Mouse (Mus musculus) hematopoietic stem cell, adult 5-6 weeks (primary cell): ENCODE measurements at regions not wholly inside any gene's neighbourhood (a gene's known extent, or its start where the extent isn't known, plus 50 kb on each side); places are given as distances from the start of the nearest gene placed in this dataset.
A peak's percentile ranks its signal among the peaks of the same experiment; 100 is the strongest.
"Not testable (repeated sequence)": the region's sequence is repeated elsewhere in the genome, so short reads cannot be mapped to it uniquely, and the experiment has no call there.

Experiments
- ATAC-seq, 2 experiments: fragments of 125-278 bp in 1 of 2; replicated peaks in 1 of 2; 2 replicates each; pipeline ENCODE4 v1.8.0; 2016 to 2017; ENCODE audit warnings: inconsistent platforms in 2 of 2, mild to moderate bottlenecking in 2 of 2, moderate number of reproducible peaks in 2 of 2, low read depth in 1 of 2, moderate TSS enrichment in 1 of 2; ENCODE audit not compliant: low FRiP score in 2 of 2, poor library complexity in 2 of 2, severe bottlenecking in 2 of 2, insufficient read depth in 1 of 2, low TSS enrichment in 1 of 2

DNA sequence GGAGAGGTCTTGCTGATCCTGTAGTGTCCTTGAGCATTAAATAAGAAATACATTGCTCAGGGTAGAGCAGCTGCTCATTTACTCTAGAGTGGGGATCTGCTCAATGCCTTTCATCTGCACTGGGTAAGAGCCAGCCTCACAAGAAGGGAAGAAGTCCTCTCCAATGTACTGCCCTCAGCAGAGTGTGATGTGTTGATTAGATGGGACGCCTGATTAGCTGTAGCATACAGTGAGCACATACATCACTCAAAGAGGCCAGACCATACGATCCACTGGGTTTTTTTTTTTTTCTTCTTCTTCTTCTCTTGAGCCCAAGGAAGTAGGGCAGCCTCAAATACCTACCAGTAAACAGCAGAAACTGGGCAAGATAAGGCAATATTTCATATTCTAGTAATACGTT lies 140.7 kb downstream of the Ube2e3 start:
- ATAC-seq = no peak

- ATAC-seq = no peak
Observed at GRCm38 (mm10) chr2:79009791-79010190, 141.9 kb downstream of the Ube2e3 start.

DNA sequence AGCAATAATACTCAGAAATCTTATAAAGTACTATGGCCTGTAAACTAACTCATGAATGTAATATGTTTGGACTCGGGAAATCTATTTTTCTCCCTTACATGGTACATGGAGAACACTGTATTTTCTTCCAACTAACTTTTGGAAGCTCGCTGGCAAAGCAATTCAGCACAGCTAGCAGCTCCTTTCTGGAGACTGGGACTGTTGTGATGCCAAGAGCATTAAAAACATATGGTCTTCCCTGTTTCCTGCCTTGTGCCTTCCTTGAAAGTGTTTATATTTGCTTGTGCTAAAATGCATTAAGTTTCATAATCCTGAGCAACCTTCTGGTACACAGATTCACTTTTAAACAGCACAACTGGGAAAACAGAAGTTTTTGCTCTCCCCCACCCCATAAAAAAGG lies 142.3 kb downstream of the Ube2e3 start:
- no peak for ATAC-seq

DNA sequence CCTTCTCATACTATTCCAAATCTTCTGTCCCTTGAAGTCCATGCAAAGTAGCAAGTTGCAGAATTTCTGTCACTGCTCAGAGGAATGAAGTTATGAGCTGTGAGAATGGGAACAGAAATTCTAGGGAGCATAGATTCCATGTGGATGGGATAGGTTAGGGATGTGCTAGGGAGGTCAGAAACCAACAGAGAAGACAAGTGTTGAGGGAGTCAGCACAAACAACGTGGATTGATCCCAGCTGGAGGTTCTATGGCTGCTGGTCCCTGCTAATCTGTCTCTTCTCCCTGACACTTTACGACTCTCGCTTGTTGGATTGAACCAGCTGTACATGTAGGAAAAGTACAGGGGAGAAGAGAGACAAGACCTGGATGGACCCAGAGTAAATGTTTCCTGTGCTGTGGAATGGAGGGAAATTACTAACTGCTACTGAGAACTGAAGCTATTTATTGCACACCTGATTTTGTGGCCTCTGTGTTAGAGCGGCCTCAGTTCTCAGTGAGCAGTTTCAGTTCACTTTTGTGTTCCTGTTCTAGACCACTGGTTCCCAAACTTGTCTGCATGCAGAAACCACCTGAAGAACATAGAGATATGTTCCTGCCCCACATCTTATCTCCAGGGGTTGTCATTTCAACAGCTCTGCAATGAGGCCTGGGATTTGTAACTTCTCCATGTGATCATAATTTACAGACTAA lies 151.0 kb downstream of the Ube2e3 start:
- no peak for ATAC-seq

- ATAC-seq = no peak
Observed at GRCm38 (mm10) chr2:79022954-79023353, 155.0 kb downstream of the Ube2e3 start.

DNA sequence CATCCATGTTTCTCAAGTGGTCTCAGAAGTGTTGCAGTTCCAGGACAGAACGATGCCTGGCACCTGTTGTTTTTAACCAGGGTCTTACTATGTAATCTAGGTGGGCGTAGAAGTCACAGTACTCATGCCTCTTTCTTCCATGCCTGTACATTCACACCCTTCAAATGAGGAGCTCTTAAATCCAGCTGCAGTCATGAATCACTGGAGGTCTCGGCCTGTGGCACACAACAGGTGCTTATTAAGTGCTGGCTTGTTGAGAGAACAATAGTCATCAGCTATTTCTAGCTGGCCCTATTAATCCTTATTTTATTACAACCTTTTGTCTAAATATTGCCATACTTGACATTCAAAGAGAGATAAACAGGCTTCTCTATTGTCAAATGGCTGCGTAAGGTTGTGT lies 157.8 kb downstream of the Ube2e3 start:
- ATAC-seq = no peak

DNA sequence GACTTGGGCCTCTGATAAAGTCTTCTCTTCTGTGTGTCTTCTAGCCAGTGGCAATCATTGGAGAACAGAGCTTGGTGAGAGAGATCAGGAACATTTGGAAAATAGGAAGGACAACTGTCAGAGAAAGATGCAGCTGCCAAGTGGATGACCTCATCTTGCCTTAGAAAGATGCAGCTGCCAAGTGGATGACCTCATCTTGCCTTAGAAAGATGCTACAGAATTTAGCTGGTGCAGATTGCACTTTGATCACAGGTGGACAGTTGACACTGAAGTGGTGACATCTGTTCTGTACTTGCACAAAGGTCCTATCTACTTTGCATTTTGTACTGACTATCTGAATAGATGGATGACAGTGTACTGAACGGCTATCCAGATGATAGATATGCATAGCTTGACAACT lies 163.1 kb downstream of the Ube2e3 start:
- ATAC-seq = no peak

DNA sequence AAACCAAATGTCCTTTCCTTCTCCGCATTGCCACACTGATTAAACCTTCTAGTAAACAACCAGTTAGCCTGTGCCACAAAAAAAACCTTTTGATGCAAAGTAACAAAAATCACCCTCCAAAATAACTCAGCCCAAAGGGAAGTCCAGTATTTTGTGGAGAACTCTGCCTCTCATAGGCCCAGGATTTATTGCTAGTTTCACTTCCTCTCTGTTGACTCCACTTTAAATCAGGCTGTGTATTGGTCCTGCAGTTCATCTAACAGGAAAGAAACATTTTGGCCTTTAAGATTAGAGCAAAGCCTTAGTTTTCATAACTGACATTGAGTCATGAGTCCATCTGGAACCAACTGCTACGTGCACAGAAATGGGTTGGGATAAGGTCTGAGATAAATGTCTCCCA lies 168.4 kb downstream of the Ube2e3 start:
- peak; percentile 94 to 95 for ATAC-seq

- no peak for ATAC-seq
Observed at GRCm38 (mm10) chr2:79038624-79039023, 170.7 kb downstream of the Ube2e3 start.

GRCm38 (mm10) chr2:79044804-79045203 lies 176.9 kb downstream of the Ube2e3 start:
- ATAC-seq = not testable (repeated sequence)

GRCm38 (mm10) chr2:79045508-79045907 lies 177.6 kb downstream of the Ube2e3 start:
- ATAC-seq = no peak

GRCm38 (mm10) chr2:79048020-79048419 lies 180.1 kb downstream of the Ube2e3 start:
- no peak for ATAC-seq

GRCm38 (mm10) chr2:79048777-79049537 lies 181.0 kb downstream of the Ube2e3 start:
- ATAC-seq = no peak; a peak in 1 of 4 replicates

DNA sequence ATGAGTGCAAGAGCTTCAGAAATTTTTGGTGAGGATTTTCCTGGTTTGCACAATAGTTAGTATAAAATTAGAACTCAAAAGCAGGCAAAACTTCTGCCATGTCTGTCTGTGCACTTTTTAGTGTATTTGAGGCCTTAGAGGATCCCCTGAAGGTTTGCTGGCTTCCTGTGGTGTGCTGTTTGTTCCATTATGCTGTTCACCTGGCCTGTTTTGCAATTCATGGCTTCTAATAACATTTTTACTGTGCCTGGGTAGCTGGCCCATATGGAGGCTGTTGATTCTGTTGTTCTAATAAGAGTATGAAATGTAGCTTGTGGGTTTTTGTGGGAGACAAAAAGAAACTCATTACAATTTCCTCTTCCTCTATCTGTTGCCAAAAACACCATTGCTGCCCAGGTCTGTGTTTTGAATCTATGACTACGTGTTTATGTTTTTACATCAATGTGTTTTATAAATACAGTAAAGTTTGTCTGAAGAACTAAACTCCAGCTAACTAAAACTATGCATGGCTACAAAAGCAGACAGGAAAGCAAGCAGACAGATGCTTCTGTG lies 182.6 kb downstream of the Ube2e3 start:
- peak; percentile 39 to 46; a peak in 2 of 4 replicates for ATAC-seq

- ATAC-seq = no peak
Observed at GRCm38 (mm10) chr2:79052226-79052625, 184.3 kb downstream of the Ube2e3 start.

- ATAC-seq = peak; percentile 70 to 89
Observed at GRCm38 (mm10) chr2:79056138-79056537, 188.2 kb downstream of the Ube2e3 start.

GRCm38 (mm10) chr2:79059115-79059943 lies 191.4 kb downstream of the Ube2e3 start:
- ATAC-seq = no peak

- ATAC-seq = no peak
Observed at GRCm38 (mm10) chr2:79059944-79060238, 192.0 kb downstream of the Ube2e3 start.
